Mouse (Mus musculus): ENCODE results near the gene Pnmal1. TPM values are rescaled to one million over a fixed set of nuclear protein-coding genes. Genes with fewer than 3 reads are reported as not detected.

Pnmal1 gene
- polyA plus RNA-seq, 2 experiments from 2014 or later, result not detected

- ATAC-seq, result peak; percentile 48
Observed at GRCm38 (mm10) chr7:16999650-17000049, 40.2 kb downstream of the Pnmal1 start.

GRCm38 (mm10) chr7:17002375-17003195 lies 43.1 kb downstream of the Pnmal1 start:
- ATAC-seq, result peak; percentile 88

- no peak for ATAC-seq
Observed at GRCm38 (mm10) chr7:17003230-17003960, 43.9 kb downstream of the Pnmal1 start.

GRCm38 (mm10) chr7:17004716-17005115 lies 45.2 kb downstream of the Pnmal1 start:
- ATAC-seq, result no peak

GRCm38 (mm10) chr7:17007300-17007699 lies 47.8 kb downstream of the Pnmal1 start:
- peak; percentile 36 for ATAC-seq

- ATAC-seq, result peak; percentile 89
Observed at GRCm38 (mm10) chr7:17009326-17010009, 50.0 kb downstream of the Pnmal1 start.

- no peak for ATAC-seq
Observed at GRCm38 (mm10) chr7:17010010-17010347, 50.5 kb downstream of the Pnmal1 start.

- ATAC-seq, result no peak
Observed at GRCm38 (mm10) chr7:17011909-17012590, 52.6 kb downstream of the Pnmal1 start.

Other genes starting within 250 kb of the Pnmal1 start
- gene Ceacam9, start 237.8 kb upstream of the Pnmal1 start, polyA plus RNA-seq (2017; shearing (Covaris generic)), result not detected
- 10 to 100 TPM; 60.7 to 73.1 TPM for gene Ap2s1, start 221.3 kb upstream of the Pnmal1 start, polyA plus RNA-seq (2017; shearing (Covaris generic))
- gene Slc1a5, start 178.3 kb upstream of the Pnmal1 start, polyA plus RNA-seq (2017; shearing (Covaris generic)), result 100 to 1,000 TPM; 142 to 182 TPM
- gene Strn4, start 143.8 kb upstream of the Pnmal1 start, polyA plus RNA-seq (2017; shearing (Covaris generic)), result 10 to 100 TPM; 19.2 TPM
- gene Fkrp, start 142.9 kb upstream of the Pnmal1 start, polyA plus RNA-seq (2017; shearing (Covaris generic)), result 10 to 100 TPM in 1 of 2 experiments, 1 to 10 TPM in 1; 6.8 to 11.2 TPM
- gene Prkd2, start 116.8 kb upstream of the Pnmal1 start, polyA plus RNA-seq (2017; shearing (Covaris generic)), result 10 to 100 TPM; 57.3 to 60.0 TPM
- gene Dact3, start 84.4 kb upstream of the Pnmal1 start, polyA plus RNA-seq (2017; shearing (Covaris generic)), result not detected
- not detected for gene Gng8, start 67.9 kb upstream of the Pnmal1 start, polyA plus RNA-seq (2017; shearing (Covaris generic))
- gene Ptgir, start 53.2 kb upstream of the Pnmal1 start, polyA plus RNA-seq (2017; shearing (Covaris generic)), result 10 to 100 TPM in 1 of 2 experiments, 1 to 10 TPM in 1; 7.9 to 10.2 TPM
- 100 to 1,000 TPM in 1 of 2 experiments, 10 to 100 TPM in 1; 48.5 to 103 TPM for gene Calm3, start 35.6 kb upstream of the Pnmal1 start, polyA plus RNA-seq (2017; shearing (Covaris generic))
- not detected for gene Pnmal2, start 15.0 kb upstream of the Pnmal1 start, polyA plus RNA-seq (2017; shearing (Covaris generic))
- gene Gm42372, start 23.4 kb downstream of the Pnmal1 start, polyA plus RNA-seq (2017; shearing (Covaris generic)), result 1 to 10 TPM; 4.8 to 4.9 TPM
- gene Ccdc8, start 33.0 kb downstream of the Pnmal1 start, polyA plus RNA-seq (2017; shearing (Covaris generic)), result under 1 TPM in 1 of 2 experiments, not detected in 1; 0.20 TPM
- gene Ppp5c, start 68.2 kb downstream of the Pnmal1 start, polyA plus RNA-seq (2017; shearing (Covaris generic)), result 10 to 100 TPM; 56.6 to 76.0 TPM
- gene Hif3a, start 102.7 kb downstream of the Pnmal1 start, polyA plus RNA-seq (2017; shearing (Covaris generic)), result under 1 TPM; 0.60 to 0.91 TPM
- 1 to 10 TPM in 1 of 2 experiments, under 1 TPM in 1; 0.13 to 1.4 TPM for gene Psg16, start 114.4 kb downstream of the Pnmal1 start, polyA plus RNA-seq (2017; shearing (Covaris generic))
- not detected for gene Ceacam3, start 190.6 kb downstream of the Pnmal1 start, polyA plus RNA-seq (2017; shearing (Covaris generic))
- not detected for gene Psg29, start 243.8 kb downstream of the Pnmal1 start, polyA plus RNA-seq (2017; shearing (Covaris generic))